Mouse (Mus musculus): ENCODE data around the gene Cnpy1.

DNA sequence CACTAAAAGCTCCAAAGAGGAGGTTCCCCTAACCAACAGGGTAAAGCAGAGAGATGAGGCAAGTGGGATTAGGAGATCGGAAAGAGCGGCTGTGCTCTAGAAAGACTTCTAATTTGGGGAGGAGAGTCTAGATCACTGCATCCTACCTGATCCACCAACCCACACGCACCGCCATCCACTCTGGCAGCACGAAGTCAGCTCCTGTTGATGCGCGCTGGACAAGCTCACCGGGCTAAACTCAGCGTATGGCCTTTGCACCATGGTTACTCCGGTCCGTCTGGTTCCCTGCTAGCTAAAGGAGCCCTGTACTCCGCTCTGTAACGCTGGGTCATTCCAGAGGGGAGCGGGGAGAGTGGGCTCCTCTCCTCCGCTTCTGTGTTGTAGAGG, 86.5 kb downstream of the Cnpy1 start:
- TF ChIP-seq CTCF (IDR thresholded peaks at IDR 0.05; ENCODE audit: low read depth) (no peak), EP300 (IDR thresholded peaks at IDR 0.05; ENCODE audit: low read depth) (no peak)

Data from liver, embryonic 14.5 days (tissue).